Mouse (Mus musculus) embryo, embryonic 11.5 days (tissue): Measurements from ENCODE around the gene Gna13.

Experiments used
- DNase-seq: peaks from one replicate; pipeline ENCODE4 v3.0.0-alpha.2; 2012; ENCODE audit warnings: low read depth, low spot score

Gna13 gene

GRCm38 (mm10) chr11:109422263-109422662 lies 59.6 kb downstream of the Gna13 start:
- DNase-seq, result no peak

GRCm38 (mm10) chr11:109423294-109423693 lies 60.7 kb downstream of the Gna13 start:
- no peak for DNase-seq

GRCm38 (mm10) chr11:109425392-109426271 lies 63.0 kb downstream of the Gna13 start, which contains the start of gene Amz2:
Amz2 (plus strand) TSS chr11:109425946.
- peak; percentile 100 for DNase-seq

- DNase-seq, result no peak
Observed at GRCm38 (mm10) chr11:109426272-109426586, 63.6 kb downstream of the Gna13 start.

- DNase-seq, result no peak
Observed at GRCm38 (mm10) chr11:109427353-109427752, 64.7 kb downstream of the Gna13 start.

GRCm38 (mm10) chr11:109434233-109434798 lies 71.7 kb downstream of the Gna13 start:
- DNase-seq, result no peak

- no peak for DNase-seq
Observed at GRCm38 (mm10) chr11:109436889-109437288, 74.3 kb downstream of the Gna13 start.

GRCm38 (mm10) chr11:109439209-109439608 lies 76.6 kb downstream of the Gna13 start:
- no peak for DNase-seq

GRCm38 (mm10) chr11:109439829-109440340 lies 77.3 kb downstream of the Gna13 start:
- no peak for DNase-seq

GRCm38 (mm10) chr11:109440641-109441040 lies 78.0 kb downstream of the Gna13 start:
- DNase-seq, result no peak

- no peak for DNase-seq
Observed at GRCm38 (mm10) chr11:109441119-109441518, 78.5 kb downstream of the Gna13 start.

GRCm38 (mm10) chr11:109442166-109442730 lies 79.6 kb downstream of the Gna13 start:
- no peak for DNase-seq

GRCm38 (mm10) chr11:109443468-109444263 lies 81.0 kb downstream of the Gna13 start:
- no peak for DNase-seq

GRCm38 (mm10) chr11:109444600-109444999 lies 82.0 kb downstream of the Gna13 start:
- no peak for DNase-seq

GRCm38 (mm10) chr11:109445438-109446035 lies 82.9 kb downstream of the Gna13 start:
- peak; percentile 45 for DNase-seq
